Mouse (Mus musculus): ENCODE data around the gene Hoxb3. TPM values are rescaled to one million over a fixed set of nuclear protein-coding genes. Genes with fewer than 3 reads are reported as not detected.

Gene Hoxb3
- polyA plus RNA-seq, 1 experiment from 2014 or later = 1.1 TPM

DNA sequence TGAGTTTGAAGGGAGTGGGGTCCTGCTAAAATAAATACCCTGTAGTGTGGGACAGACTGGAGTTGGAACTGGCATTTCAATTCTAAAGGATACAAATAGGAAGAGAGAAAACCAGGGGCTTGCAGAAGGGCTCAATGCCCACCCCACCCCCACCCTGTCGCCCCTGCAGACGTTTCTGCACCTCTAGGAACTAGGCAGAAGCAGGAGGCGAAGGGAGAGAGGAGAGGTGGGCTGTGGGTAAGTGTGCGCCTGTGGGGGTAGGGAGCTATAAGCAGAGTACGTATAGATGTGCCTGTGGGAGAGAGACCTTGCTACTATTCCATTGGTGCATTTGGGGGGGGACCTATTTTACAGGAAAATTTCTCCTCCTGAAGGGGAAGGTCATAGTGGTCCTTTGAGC is 4.6 kb downstream of the Hoxb3 start:
- H3K27ac ChIP-seq = no peak overlapping the region
- no peak overlapping the region for H3K4me3 ChIP-seq (ENCODE audit: inconsistent target)
- H3K79me2 ChIP-seq (ENCODE audit: inconsistent target) = no peaks in the 10 kb centered on the region
- WGBS (ENCODE audit: missing documents) = 88% methylated on average over 5 of the region's 5 CpGs
- no peaks in the 10 kb centered on the region for H3K36me3 ChIP-seq (ENCODE audit: inconsistent target)

DNA sequence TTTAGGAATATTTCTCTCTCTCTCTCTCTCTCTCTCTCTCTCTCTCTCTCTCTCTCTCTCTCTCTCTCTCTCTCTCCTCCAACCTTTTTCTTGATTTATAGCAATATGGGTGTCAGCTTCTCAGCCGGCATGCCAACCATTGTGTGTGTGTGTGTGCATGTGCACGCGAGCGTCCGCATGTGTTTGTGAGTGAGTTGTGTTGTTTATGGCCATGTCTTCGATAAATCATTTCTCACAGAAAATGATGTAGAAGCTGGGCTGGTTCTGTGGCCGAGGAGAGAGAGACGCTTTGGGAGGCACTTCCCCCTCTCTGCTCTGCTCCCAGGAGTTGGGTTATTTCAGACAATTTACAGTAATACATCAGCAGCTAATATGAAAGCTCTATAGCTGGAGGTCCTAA is 5.5 kb downstream of the Hoxb3 start:
- Histone ChIP-seq H3K27ac (no peak overlapping the region), H3K36me3 (ENCODE audit: inconsistent target) (no peaks in the 10 kb centered on the region), H3K79me2 (ENCODE audit: inconsistent target) (no peaks in the 10 kb centered on the region), H3K4me3 (ENCODE audit: inconsistent target) (no peak overlapping the region)
- 92% methylated on average over 8 of the region's 8 CpGs for WGBS (ENCODE audit: missing documents)

DNA sequence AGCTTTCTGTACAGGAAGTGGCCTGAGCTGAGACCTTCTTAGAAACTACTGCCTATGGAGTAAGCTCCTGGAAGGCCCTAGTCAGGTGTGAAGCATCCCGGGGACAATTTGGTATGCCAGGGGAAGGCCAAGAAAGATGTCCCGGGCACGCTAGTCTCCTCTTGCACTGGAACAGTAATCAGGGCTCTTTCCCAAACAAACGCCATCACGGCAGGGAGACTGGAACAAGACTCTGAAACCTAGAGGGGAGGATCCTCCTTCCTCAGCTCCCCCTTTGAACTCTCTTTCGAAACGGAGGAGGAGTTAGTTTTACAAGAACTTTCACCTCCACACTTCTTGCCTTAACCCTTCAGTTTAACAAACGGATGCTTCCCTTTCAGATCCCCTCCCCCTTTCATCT is 9.0 kb downstream of the Hoxb3 start:
- H3K4me3 ChIP-seq (ENCODE audit: inconsistent target) = no peak overlapping the region
- H3K79me2 ChIP-seq (ENCODE audit: inconsistent target) = no peaks in the 10 kb centered on the region
- no peak overlapping the region for H3K27ac ChIP-seq
- WGBS (ENCODE audit: missing documents) = 42% methylated on average over 8 of the region's 8 CpGs
- H3K36me3 ChIP-seq (ENCODE audit: inconsistent target) = no peaks in the 10 kb centered on the region

DNA sequence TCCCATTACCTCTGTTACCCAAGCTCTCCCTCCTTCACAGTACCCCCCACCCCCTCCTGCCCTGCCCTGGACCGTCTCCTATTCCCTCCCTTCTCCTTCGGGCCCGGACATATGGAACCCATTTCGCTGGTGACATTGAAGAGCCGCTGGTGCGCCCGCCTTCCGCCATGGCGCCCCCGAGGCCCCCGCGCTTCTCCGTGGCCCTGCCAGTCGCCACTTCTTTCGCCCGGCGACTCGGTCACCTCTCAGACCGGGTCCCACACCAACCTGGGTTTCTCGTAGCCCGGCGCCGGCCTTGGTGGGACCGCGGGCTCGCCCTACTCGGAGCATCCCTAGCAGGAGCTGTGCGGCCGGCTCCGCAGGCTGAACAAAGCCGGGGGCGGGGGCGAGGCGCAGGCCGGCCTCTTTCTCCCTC is 9.5 kb downstream of the Hoxb3 start:
- no peak overlapping the region for H3K27ac ChIP-seq
- no peak overlapping the region for H3K4me3 ChIP-seq (ENCODE audit: inconsistent target)
- H3K79me2 ChIP-seq (ENCODE audit: inconsistent target) = no peaks in the 10 kb centered on the region
- H3K36me3 ChIP-seq (ENCODE audit: inconsistent target) = no peaks in the 10 kb centered on the region
- 81% methylated on average over 32 of the region's 35 CpGs for WGBS (ENCODE audit: missing documents)

DNA sequence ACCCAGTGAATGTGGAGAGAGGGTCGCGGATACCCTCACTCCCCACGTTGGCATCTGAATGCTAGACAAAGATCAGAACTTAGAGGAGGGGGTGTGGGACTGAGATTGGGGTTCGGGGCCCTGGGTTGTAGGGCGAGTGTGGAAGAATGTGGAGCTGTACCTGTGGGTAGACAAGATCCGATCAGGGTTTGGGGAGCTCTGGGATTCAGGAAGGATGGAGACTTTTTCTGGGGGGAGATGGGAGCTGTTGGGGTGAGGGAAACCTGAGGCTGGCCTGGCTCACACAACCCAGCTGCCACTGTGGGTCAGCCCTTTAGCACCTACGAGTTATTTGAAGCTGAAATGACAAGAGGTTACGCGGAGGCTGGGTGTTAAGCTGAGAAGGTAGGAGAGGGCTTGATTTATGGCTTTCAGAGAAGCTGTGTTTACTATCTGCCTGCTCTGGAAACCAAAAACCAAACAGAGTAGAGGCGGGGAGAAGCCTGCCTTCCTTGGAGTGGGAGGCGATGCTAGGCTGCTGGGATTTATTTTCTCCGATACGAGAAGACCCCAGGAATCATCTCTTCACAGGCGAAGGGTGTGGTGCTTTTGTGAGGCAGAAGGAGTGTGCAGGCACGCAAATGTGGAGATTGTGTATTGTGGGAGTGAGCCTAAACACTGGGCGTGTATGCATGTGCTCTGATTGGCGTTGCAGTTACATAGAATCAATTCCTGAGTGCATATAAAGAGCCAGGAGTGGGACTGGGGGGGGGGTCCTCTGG is 10.3 kb downstream of the Hoxb3 start:
- H3K79me2 ChIP-seq (ENCODE audit: inconsistent target) = no peaks in the 10 kb centered on the region
- no peak overlapping the region for H3K27ac ChIP-seq
- H3K4me3 ChIP-seq (ENCODE audit: inconsistent target) = no peak overlapping the region
- H3K36me3 ChIP-seq (ENCODE audit: inconsistent target) = no peaks in the 10 kb centered on the region
- WGBS (ENCODE audit: missing documents) = 96% methylated on average over 17 of the region's 17 CpGs

DNA sequence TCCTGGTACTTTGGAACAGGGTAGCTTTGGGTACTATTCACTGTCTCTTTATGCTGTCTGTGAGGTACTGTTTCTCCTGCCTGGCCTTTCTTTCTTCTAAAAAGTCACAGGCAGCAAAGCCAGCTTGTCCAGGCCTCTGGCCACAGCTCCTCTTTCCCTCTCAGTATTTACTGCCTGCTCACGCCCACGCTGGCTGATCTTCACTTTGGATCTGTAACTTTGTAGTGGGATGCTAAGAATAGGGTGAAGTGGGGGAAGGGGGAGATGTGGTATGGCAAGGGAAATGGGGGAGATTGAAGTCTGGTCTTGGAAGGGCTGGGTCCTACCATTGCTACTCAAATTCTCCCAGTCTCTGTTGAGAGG is 10.9 kb downstream of the Hoxb3 start:
- Histone ChIP-seq H3K4me3 (ENCODE audit: inconsistent target) (no peak overlapping the region), H3K27ac (no peak overlapping the region), H3K36me3 (ENCODE audit: inconsistent target) (no peaks in the 10 kb centered on the region), H3K79me2 (ENCODE audit: inconsistent target) (no peaks in the 10 kb centered on the region)
- 96% methylated on average over 2 of the region's 2 CpGs for WGBS (ENCODE audit: missing documents)

DNA sequence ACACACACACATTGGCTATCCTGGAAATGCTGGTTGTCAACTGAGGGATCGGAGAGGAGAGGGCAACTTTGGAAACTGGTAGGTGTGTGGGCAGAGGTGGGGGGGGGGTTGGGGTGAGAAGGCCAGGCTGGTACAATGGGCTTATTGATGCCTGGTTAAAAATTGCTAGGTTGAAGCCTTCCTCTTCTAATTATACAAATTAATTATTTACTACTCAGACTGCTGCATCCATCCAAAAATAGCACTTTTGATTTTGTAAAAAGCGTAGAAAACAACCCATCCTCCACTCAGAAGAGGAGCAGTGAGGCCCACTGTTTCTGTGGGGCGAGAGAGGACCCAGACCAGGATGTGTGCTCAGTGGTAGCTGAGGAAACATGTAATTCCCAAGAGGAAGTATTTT is 11.9 kb downstream of the Hoxb3 start:
- Histone ChIP-seq H3K79me2 (ENCODE audit: inconsistent target) (no peaks in the 10 kb centered on the region), H3K27ac (no peak overlapping the region), H3K36me3 (ENCODE audit: inconsistent target) (no peaks in the 10 kb centered on the region), H3K4me3 (ENCODE audit: inconsistent target) (no peak overlapping the region)
- WGBS (ENCODE audit: missing documents) = 91% methylated on average over 2 of the region's 3 CpGs

DNA sequence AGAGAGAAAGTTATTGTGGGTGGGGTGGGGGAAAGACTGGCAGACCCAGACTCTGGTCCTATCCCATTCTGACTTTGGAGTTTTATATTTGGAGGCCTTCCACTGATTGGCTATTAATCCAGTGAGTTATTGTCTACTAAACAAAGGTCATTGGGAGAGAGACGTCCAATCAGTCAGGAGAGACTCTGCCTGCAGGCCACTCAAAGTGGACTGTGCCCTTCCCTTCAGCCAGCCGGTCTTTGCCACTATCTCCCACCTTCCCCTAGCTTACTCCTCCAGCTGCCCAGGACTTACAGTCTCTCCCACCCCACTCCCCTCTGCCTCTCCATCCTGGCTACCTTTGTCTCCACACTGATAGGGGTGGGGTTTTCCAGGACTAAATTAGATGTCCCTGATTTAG is 13.5 kb downstream of the Hoxb3 start:
- Histone ChIP-seq H3K79me2 (ENCODE audit: inconsistent target) (no peaks in the 10 kb centered on the region), H3K27ac (no peak overlapping the region), H3K4me3 (ENCODE audit: inconsistent target) (no peak overlapping the region), H3K36me3 (ENCODE audit: inconsistent target) (no peaks in the 10 kb centered on the region)
- WGBS (ENCODE audit: missing documents) = 100% methylated on average over 2 of the region's 2 CpGs

DNA sequence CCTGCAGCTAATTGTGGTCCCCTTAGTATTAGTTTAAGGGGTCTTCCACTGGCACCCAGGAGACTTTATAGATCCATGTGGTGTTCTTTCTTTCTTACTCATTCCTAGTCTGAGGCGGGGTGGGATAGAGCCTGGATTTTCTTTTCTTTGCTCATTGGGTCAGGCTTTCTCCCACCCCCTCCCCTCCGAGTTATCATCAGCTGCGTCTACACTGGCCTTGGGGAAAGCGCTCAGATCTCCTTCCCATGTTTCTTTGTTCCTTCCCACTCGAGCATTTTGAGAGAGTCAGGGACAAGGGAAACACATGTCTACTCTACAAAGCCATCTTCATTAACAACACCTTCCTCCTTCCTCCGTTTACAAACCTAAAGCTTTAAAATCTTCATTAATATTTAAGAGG is 13.9 kb downstream of the Hoxb3 start:
- no peaks in the 10 kb centered on the region for H3K36me3 ChIP-seq (ENCODE audit: inconsistent target)
- 92% methylated on average over 6 of the region's 6 CpGs for WGBS (ENCODE audit: missing documents)
- H3K27ac ChIP-seq = no peak overlapping the region
- no peak overlapping the region for H3K4me3 ChIP-seq (ENCODE audit: inconsistent target)
- H3K79me2 ChIP-seq (ENCODE audit: inconsistent target) = no peaks in the 10 kb centered on the region

DNA sequence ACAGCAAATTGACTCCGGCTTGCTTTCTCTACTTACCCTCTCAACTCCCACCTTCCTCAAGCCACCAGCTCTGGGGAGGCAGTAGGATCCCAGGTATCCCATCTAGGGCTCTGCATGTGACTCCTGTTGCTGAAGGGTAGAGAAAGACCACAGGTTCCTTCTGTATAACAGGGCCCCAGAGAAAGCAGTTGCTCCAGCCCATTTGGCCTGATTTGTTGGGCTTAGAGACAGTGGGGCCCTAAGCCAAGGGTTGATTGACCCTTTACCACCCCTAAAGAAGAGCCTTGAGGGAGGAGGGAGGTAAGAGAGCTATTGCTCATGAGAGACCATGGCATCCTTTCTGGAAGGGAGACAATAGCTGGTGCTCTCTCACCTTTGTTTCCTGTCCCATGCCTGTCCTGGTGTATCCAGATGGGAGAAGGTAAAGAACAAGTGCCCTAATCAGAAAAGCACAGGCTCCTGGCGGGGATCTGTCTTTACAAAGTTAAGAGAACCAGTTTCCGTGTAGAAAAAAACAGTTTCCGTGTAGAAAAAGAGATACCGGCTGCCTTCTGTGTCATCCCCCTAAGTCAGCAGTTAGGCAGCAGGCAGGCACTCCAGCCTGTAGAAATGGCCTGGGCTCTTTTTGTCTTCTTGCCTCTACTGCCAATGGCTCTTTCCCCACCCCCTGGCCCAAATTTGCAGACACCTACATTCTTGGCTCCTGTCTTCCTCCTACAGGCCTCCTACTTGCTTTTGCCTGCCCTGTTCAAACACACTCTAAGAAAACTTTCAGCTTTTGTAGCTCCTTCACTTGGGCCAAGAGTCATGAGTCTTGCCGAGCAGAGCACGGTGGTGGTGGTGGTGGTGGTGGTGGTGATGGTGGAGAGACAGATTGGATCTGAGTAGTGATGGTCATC is 16.1 kb downstream of the Hoxb3 start:
- H3K79me2 ChIP-seq (ENCODE audit: inconsistent target) = no peaks in the 10 kb centered on the region
- WGBS (ENCODE audit: missing documents) = 96% methylated on average over 7 of the region's 7 CpGs

DNA sequence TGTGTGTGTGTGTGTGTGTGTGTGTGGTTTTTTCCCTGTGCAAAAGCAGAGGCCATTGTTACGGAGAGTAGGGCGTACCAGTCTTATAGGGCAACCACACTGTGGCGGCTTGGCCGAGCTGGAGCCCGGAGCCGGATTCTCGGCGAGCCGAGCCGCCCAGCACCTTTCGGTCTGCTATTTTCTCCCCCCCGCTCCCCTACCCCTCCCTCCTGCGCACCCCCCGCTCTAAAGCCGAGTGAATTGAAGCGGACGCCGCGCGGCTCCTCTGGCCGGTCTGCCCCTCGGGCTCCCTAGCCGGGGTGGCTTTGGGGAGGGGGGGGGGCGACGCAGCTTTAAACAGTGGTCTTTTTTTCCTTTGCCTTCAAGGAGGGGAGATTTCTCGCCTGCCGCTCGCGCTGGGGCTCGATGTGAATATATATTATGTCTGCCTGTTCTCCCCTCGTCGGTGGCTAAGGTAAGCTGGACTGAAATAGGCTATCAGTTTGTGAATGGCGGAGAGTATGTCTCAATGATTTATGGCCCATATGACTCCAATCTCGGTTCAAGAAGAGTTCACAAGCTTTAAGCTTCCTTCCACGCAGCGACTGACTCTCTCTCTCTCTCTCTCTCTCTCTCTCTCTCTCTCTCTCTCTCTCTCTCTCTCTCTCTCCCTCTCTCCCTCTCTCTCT is 17.7 kb downstream of the Hoxb3 start:
- WGBS (ENCODE audit: missing documents) = 18% methylated on average over 33 of the region's 36 CpGs
- no peak overlapping the region for H3K4me3 ChIP-seq (ENCODE audit: inconsistent target)
- no peaks in the 10 kb centered on the region for H3K36me3 ChIP-seq (ENCODE audit: inconsistent target)
- H3K27ac ChIP-seq = no peak overlapping the region
- H3K79me2 ChIP-seq (ENCODE audit: inconsistent target) = no peaks in the 10 kb centered on the region

More for the DNA sequence above, 16.1 kb downstream of the Hoxb3 start:
- no peak overlapping the region for H3K27ac ChIP-seq
- no peaks in the 10 kb centered on the region for H3K36me3 ChIP-seq (ENCODE audit: inconsistent target)
- H3K4me3 ChIP-seq (ENCODE audit: inconsistent target) = no peak overlapping the region

DNA sequence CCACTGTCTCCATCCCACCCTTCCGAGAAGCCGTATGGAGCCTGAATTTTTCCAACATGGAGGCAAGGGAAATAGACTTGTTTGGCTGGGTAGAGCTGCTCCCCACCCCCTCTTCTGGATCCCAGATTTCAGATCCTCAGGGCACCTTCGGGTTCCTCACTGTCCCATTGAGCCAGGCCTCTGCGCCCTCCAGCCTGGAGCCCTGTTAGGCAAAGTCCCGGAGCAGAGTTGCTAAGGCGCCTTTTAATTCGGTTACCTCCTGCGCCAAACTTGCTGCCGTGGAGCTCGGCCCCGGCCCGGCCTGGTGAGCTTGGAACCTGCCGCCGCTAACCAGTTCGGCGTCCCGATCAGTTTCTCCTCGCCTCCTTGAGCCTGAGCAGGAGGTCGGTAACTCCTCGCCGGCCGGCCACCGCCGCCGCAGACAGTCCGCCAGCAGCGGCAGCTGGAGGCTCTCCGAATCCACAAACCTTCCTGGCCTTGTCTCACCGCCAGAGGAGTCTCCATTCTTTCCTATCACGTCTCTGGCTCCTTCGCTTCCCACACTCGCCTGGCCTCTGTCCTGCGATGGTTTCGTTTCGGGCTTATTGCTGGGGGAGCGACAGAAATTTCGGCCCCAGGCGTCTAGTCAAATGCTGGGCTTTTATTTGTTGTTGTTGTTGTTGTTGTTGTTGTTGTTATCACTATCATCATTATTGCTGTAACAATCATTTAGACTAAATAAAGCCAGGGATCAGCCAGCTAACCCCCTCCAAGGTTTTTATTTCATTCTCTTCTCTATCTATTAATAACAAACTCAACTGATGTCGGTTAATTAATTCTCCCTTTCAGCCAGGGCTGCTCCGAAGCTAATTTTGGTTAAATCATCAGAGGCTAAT is 18.8 kb downstream of the Hoxb3 start:
- WGBS (ENCODE audit: missing documents) = 90% methylated on average over 40 of the region's 40 CpGs
- no peak overlapping the region for H3K4me3 ChIP-seq (ENCODE audit: inconsistent target)
- H3K27ac ChIP-seq = no peak overlapping the region
- no peaks in the 10 kb centered on the region for H3K36me3 ChIP-seq (ENCODE audit: inconsistent target)
- H3K79me2 ChIP-seq (ENCODE audit: inconsistent target) = no peaks in the 10 kb centered on the region

DNA sequence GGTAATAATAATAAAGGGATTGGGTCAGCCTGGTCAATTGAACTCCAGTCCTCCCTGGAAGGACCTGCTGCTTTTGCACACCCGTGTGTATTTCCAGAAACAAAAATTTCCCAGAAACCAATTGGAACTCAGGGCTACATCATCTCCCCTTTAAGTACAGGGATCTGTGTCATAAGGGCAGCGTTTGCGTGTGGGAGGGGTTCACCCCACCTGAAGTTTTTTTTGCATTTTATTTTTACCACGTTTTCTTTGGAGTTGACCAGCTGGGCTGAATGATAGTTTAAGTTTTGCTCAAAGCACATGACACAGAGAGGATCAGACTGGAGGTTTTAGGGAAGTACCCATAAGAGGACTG is 19.4 kb downstream of the Hoxb3 start:
- WGBS (ENCODE audit: missing documents) = 73% methylated on average over 4 of the region's 4 CpGs
- Histone ChIP-seq H3K4me3 (ENCODE audit: inconsistent target) (no peak overlapping the region), H3K27ac (no peak overlapping the region), H3K36me3 (ENCODE audit: inconsistent target) (no peaks in the 10 kb centered on the region), H3K79me2 (ENCODE audit: inconsistent target) (no peaks in the 10 kb centered on the region)

DNA sequence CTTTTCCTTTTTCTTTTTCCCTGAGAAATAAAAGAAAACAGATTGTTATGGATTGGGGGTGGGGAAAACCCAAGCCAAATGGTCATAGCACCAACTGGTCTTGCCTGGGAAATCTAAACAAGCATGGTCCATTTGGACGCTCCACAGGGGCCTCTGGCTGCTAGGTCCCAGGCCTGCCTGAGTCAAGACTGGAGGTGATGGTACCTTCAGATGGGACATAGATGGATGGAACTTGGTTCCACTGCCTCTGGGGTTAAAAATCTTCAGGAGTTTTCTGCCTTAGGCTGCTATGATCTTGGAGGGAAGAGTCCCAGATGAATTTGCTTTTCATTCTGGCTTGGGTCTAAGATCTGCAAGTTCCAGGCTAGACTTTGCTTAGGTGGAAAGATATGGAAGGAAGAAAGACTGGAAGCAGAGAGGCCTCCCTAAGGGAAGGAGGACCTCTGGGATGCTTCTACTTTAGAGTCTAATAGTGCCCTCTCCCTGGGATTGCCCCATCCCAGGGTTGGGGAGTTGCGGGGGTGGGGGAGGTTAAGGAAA is 20.1 kb downstream of the Hoxb3 start:
- H3K79me2 ChIP-seq (ENCODE audit: inconsistent target) = no peaks in the 10 kb centered on the region
- no peak overlapping the region for H3K4me3 ChIP-seq (ENCODE audit: inconsistent target)
- no peak overlapping the region for H3K27ac ChIP-seq
- no peaks in the 10 kb centered on the region for H3K36me3 ChIP-seq (ENCODE audit: inconsistent target)
- 95% methylated on average over 2 of the region's 2 CpGs for WGBS (ENCODE audit: missing documents)

Data from macrophage (primary cell).